Mouse (Mus musculus) neural tube, embryonic 15.5 days (tissue): Measurements from ENCODE around the gene Lsmem1. TPM values are rescaled to one million over a fixed set of nuclear protein-coding genes. Genes with fewer than 3 reads are reported as not detected.
A peak's percentile ranks its signal among the peaks of the same experiment; 100 is the strongest.
"Not testable (repeated sequence)": the region's sequence is repeated elsewhere in the genome, so short reads cannot be mapped to it uniquely, and the experiment has no call there.

Experiments
- ATAC-seq: fragments of 200-750 bp; cut with Nextera tagmentation; 2 replicates; pipeline ENCODE4 v1.8.0; 2017; ENCODE audit warnings: mild to moderate bottlenecking, moderate TSS enrichment, moderate library complexity; ENCODE audit not compliant: low FRiP score
- H3K27ac ChIP-seq: fragments of 300-500 bp; sonication (generic); replicated peaks from 2 replicates; pipeline ENCODE4 v1.5.1; 2015; ENCODE audit warnings: mild to moderate bottlenecking, inconsistent platforms
- H3K27me3 ChIP-seq: fragments of 300-500 bp; sonication (generic); replicated peaks from 2 replicates; pipeline ENCODE4 v1.6.1; 2015; ENCODE audit warnings: inconsistent platforms
- H3K36me3 ChIP-seq: fragments of 300-500 bp; sonication (generic); 2 replicates; pipeline ENCODE4 v1.6.1; 2015; ENCODE audit warnings: inconsistent platforms
- H3K4me1 ChIP-seq: fragments of 300-500 bp; sonication (generic); 2 replicates; pipeline ENCODE4 v1.6.1; 2015; ENCODE audit warnings: inconsistent platforms
- H3K4me2 ChIP-seq: fragments of 300-500 bp; sonication (generic); 2 replicates; pipeline ENCODE4 v1.6.1; 2015; ENCODE audit warnings: inconsistent platforms, mild to moderate bottlenecking, moderate library complexity
- H3K4me3 ChIP-seq: fragments of 300-500 bp; sonication (generic); replicated peaks from 2 replicates; pipeline ENCODE4 v1.5.1; 2015; ENCODE audit warnings: mild to moderate bottlenecking, inconsistent platforms
- H3K9ac ChIP-seq: fragments of 300-500 bp; sonication (generic); replicated peaks from 2 replicates; pipeline ENCODE4 v1.6.1; 2015; ENCODE audit warnings: mild to moderate bottlenecking, inconsistent platforms
- H3K9me3 ChIP-seq: fragments of 300-500 bp; sonication (generic); replicated peaks from 2 replicates; pipeline ENCODE4 v1.6.1; 2016; ENCODE audit warnings: inconsistent platforms
- WGBS: fragments of 180-500 bp; shearing (Covaris S2); methylation state at CpG from one replicate; pipeline ENCODE4 v1.1.7; 2015; ENCODE audit warnings: mixed read lengths; 5-methylcytosine and 5-hydroxymethylcytosine counted together
- polyA plus RNA-seq: library from polyadenylated mRNA; unstranded; fragments of >200 nt; fragmentation: Nextera tagmentation; extraction: Ambion mirVana; gene quantifications from 2 replicates; pipeline ENCODE4 v1.2.1, GENCODE M21; 2015

Gene Lsmem1
- polyA plus RNA-seq, 1 experiment from 2014 or later = 0.59 TPM

GRCm38 (mm10) chr12:40175171-40175570 is 24.1 kb downstream of the Lsmem1 start:
- H3K9me3 ChIP-seq, H3K4me3 ChIP-seq, H3K27ac ChIP-seq, H3K9ac ChIP-seq, H3K36me3 ChIP-seq, H3K4me1 ChIP-seq, ATAC-seq, H3K27me3 ChIP-seq, H3K4me2 ChIP-seq: not testable (repeated sequence)
- 71% methylated on average over 1 of the region's 1 CpGs for whole genome bisulfite sequencing

GRCm38 (mm10) chr12:40171637-40172036 is 27.7 kb downstream of the Lsmem1 start:
- Histone ChIP-seq H3K4me1 (no peaks in the 10 kb centered on the region), H3K36me3 (no peaks in the 10 kb centered on the region), H3K9me3 (no peaks in the 10 kb centered on the region), H3K27ac (no peak overlapping the region), H3K4me3 (no peak overlapping the region), H3K4me2 (no peak overlapping the region), H3K27me3 (no peaks in the 10 kb centered on the region), H3K9ac (no peak overlapping the region)
- ATAC-seq = no peak
- 92% methylated on average over 2 of the region's 2 CpGs for WGBS

GRCm38 (mm10) chr12:40169675-40170074 is 29.6 kb downstream of the Lsmem1 start:
- Histone ChIP-seq H3K27ac (no peak overlapping the region), H3K27me3 (no peaks in the 10 kb centered on the region), H3K9ac (no peak overlapping the region), H3K4me2 (no peak overlapping the region), H3K4me1 (no peaks in the 10 kb centered on the region), H3K36me3 (no peaks in the 10 kb centered on the region), H3K4me3 (no peak overlapping the region), H3K9me3 (no peaks in the 10 kb centered on the region)
- 97% methylated on average over 1 of the region's 1 CpGs for WGBS
- ATAC-seq = no peak

- no peaks in the 10 kb centered on the region for H3K36me3 ChIP-seq
- H3K9ac ChIP-seq = no peak overlapping the region
- H3K27me3 ChIP-seq = no peaks in the 10 kb centered on the region
- H3K4me3 ChIP-seq = no peak overlapping the region
- WGBS = 8% methylated on average over 2 of the region's 2 CpGs
- no peaks in the 10 kb centered on the region for H3K4me1 ChIP-seq
- no peak overlapping the region for H3K27ac ChIP-seq
- H3K9me3 ChIP-seq = no peaks in the 10 kb centered on the region
- peak; percentile 53; the same call in 1 of the 2 replicates for ATAC-seq
- no peak overlapping the region for H3K4me2 ChIP-seq
Measured at GRCm38 (mm10) chr12:40164621-40165020, 34.7 kb downstream of the Lsmem1 start.

GRCm38 (mm10) chr12:40160777-40161176 is 38.5 kb downstream of the Lsmem1 start:
- H3K4me2 ChIP-seq = no peak overlapping the region
- no peaks in the 10 kb centered on the region for H3K4me1 ChIP-seq
- ATAC-seq = no peak
- H3K9me3 ChIP-seq = no peaks in the 10 kb centered on the region
- no peak overlapping the region for H3K27ac ChIP-seq
- H3K4me3 ChIP-seq = no peak overlapping the region
- H3K27me3 ChIP-seq = no peaks in the 10 kb centered on the region
- no peaks in the 10 kb centered on the region for H3K36me3 ChIP-seq
- 78% methylated on average over 2 of the region's 2 CpGs for WGBS
- H3K9ac ChIP-seq = no peak overlapping the region

- Histone ChIP-seq H3K9ac (no peak overlapping the region), H3K36me3 (no peaks in the 10 kb centered on the region), H3K4me2 (no peak overlapping the region), H3K27ac (no peak overlapping the region), H3K4me3 (no peak overlapping the region), H3K9me3 (no peaks in the 10 kb centered on the region), H3K4me1 (no peaks in the 10 kb centered on the region), H3K27me3 (no peaks in the 10 kb centered on the region)
- no peak for ATAC-seq
- 90% methylated on average over 6 of the region's 6 CpGs for WGBS
Measured at GRCm38 (mm10) chr12:40154188-40154587, 45.1 kb downstream of the Lsmem1 start.

- Histone ChIP-seq H3K27me3 (no peaks in the 10 kb centered on the region), H3K4me2 (no peak overlapping the region), H3K4me3 (no peak overlapping the region), H3K9me3 (no peaks in the 10 kb centered on the region), H3K4me1 (no peaks in the 10 kb centered on the region), H3K27ac (no peak overlapping the region), H3K36me3 (no peaks in the 10 kb centered on the region), H3K9ac (no peak overlapping the region)
- 85% methylated on average over 8 of the region's 8 CpGs for WGBS
- no peak for ATAC-seq
Measured at GRCm38 (mm10) chr12:40152353-40153069, 46.8 kb downstream of the Lsmem1 start.

GRCm38 (mm10) chr12:40147319-40147718 is 52.0 kb downstream of the Lsmem1 start:
- WGBS = 73% methylated on average over 4 of the region's 4 CpGs
- no peaks in the 10 kb centered on the region for H3K27me3 ChIP-seq
- no peak overlapping the region for H3K4me2 ChIP-seq
- H3K27ac ChIP-seq = no peak overlapping the region
- ATAC-seq = no peak
- H3K9me3 ChIP-seq = no peaks in the 10 kb centered on the region
- no peak overlapping the region for H3K9ac ChIP-seq
- H3K4me3 ChIP-seq = no peak overlapping the region
- H3K4me1 ChIP-seq = no peaks in the 10 kb centered on the region
- H3K36me3 ChIP-seq = no peaks in the 10 kb centered on the region

GRCm38 (mm10) chr12:40146510-40146909 is 52.8 kb downstream of the Lsmem1 start:
- Histone ChIP-seq H3K4me1 (no peaks in the 10 kb centered on the region), H3K4me2 (no peak overlapping the region), H3K27me3 (no peaks in the 10 kb centered on the region), H3K4me3 (no peak overlapping the region), H3K27ac (no peak overlapping the region), H3K9ac (no peak overlapping the region), H3K36me3 (no peaks in the 10 kb centered on the region), H3K9me3 (no peaks in the 10 kb centered on the region)
- 72% methylated on average over 5 of the region's 5 CpGs for WGBS
- ATAC-seq = no peak

GRCm38 (mm10) chr12:40140706-40141105 is 58.6 kb downstream of the Lsmem1 start:
- no peak overlapping the region for H3K4me2 ChIP-seq
- H3K36me3 ChIP-seq = no peaks in the 10 kb centered on the region
- H3K9ac ChIP-seq = no peak overlapping the region
- H3K9me3 ChIP-seq = no peaks in the 10 kb centered on the region
- ATAC-seq = no peak
- H3K27ac ChIP-seq = no peak overlapping the region
- H3K4me3 ChIP-seq = no peak overlapping the region
- no peaks in the 10 kb centered on the region for H3K27me3 ChIP-seq
- 80% methylated on average over 5 of the region's 5 CpGs for WGBS
- H3K4me1 ChIP-seq = no peaks in the 10 kb centered on the region

GRCm38 (mm10) chr12:40139484-40140245 is 59.6 kb downstream of the Lsmem1 start:
- no peaks in the 10 kb centered on the region for H3K9me3 ChIP-seq
- H3K4me1 ChIP-seq = no peaks in the 10 kb centered on the region
- H3K4me2 ChIP-seq = no peak overlapping the region
- H3K27me3 ChIP-seq = no peaks in the 10 kb centered on the region
- 62% methylated on average over 8 of the region's 8 CpGs for WGBS
- no peak overlapping the region for H3K27ac ChIP-seq
- ATAC-seq = no peak
- H3K4me3 ChIP-seq = no peak overlapping the region
- no peak overlapping the region for H3K9ac ChIP-seq
- H3K36me3 ChIP-seq = no peaks in the 10 kb centered on the region

GRCm38 (mm10) chr12:40134529-40134928 is 64.8 kb downstream of the Lsmem1 start:
- Histone ChIP-seq H3K4me2 (peak overlapping the region; percentile 72), H3K27me3 (peaks cover 25% of the 10 kb centered on the region), H3K27ac (no peak overlapping the region), H3K4me3 (peak overlapping the region; percentile 43), H3K9ac (no peak overlapping the region), H3K4me1 (peaks cover 15% of the 10 kb centered on the region), H3K9me3 (no peaks in the 10 kb centered on the region), H3K36me3 (no peaks in the 10 kb centered on the region)
- 49% methylated on average over 11 of the region's 11 CpGs for WGBS
- ATAC-seq = no peak
